Mouse (Mus musculus) thymus, adult 2 months (tissue): ENCODE data around the gene Pla2g2d.

Experiments used
- CTCF ChIP-seq: fragments of 200-500 bp; IDR thresholded peaks from 2 replicates; pipeline ENCODE4 v1.5.1; 2012; ENCODE audit warnings: mild to moderate bottlenecking, control low read depth, low read length, moderate library complexity, borderline replicate concordance; ENCODE audit not compliant: control insufficient read depth, poor library complexity, insufficient read depth; ENCODE audit errors: extremely low read depth
- POLR2A ChIP-seq: fragments of 200-500 bp; IDR thresholded peaks from 2 replicates; pipeline ENCODE4 v1.6.1; 2012; ENCODE audit warnings: mild to moderate bottlenecking, low read length, control low read depth, moderate library complexity; ENCODE audit not compliant: control insufficient read depth, poor library complexity, insufficient read depth; ENCODE audit errors: extremely low read depth

DNA sequence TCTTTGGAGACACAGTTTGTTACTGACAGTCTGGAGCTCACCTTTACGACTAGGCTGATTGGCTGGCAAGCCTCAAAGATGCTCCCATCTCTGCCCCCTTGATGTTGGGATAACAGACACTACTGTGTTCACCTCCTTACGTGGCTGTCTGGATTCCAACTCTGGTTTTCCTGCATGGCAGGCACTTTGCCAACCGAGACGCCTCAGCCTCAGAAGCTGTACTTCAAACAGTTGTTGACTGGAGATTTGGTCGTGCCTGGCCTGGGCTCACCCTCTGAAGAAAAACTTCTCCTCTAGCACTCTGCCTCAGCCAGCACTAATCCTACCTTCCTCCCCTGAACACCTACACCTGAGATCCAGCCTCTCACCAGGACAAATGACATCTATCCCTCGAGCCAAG is 15.9 kb downstream of the Pla2g2d start:
- TF ChIP-seq POLR2A (no peak), CTCF (no peak)
